Mouse (Mus musculus) C2C12 (cell line): ENCODE data around the gene Stpg2. TPM values are rescaled to one million over a fixed set of nuclear protein-coding genes. Genes with fewer than 3 reads are reported as not detected.

Source experiments
- H3K27me3 ChIP-seq: one replicate; pipeline ENCODE4 v1.6.1; 2011; ENCODE audit not compliant: control insufficient read depth, insufficient read depth, insufficient read length
- H3K36me3 ChIP-seq: one replicate; pipeline ENCODE4 v1.6.1; 2011; ENCODE audit not compliant: control insufficient read depth, insufficient read depth
- H3K4me3 ChIP-seq: one replicate; pipeline ENCODE4 v1.5.1; 2011; ENCODE audit warnings: mild to moderate bottlenecking, control low read depth; ENCODE audit not compliant: poor library complexity, insufficient read depth, severe bottlenecking
- H3K79me2 ChIP-seq: one replicate; pipeline ENCODE4 v1.6.1; 2011; ENCODE audit not compliant: control insufficient read depth, insufficient read depth
- H3K79me3 ChIP-seq: one replicate; pipeline ENCODE4 v1.6.1; 2011; ENCODE audit warnings: low read depth, control low read depth
- H3ac ChIP-seq: one replicate; pipeline ENCODE3; 2011; ENCODE audit warnings: low read depth; ENCODE audit not compliant: control insufficient read depth, insufficient read length
- CEBPB ChIP-seq: IDR thresholded peaks from one replicate; pipeline ENCODE4 v1.6.1; 2011; ENCODE audit warnings: low read depth, mild to moderate bottlenecking, control low read depth, moderate library complexity
- CTCF ChIP-seq: IDR thresholded peaks from one replicate; pipeline ENCODE4 v1.5.1; 2011; ENCODE audit not compliant: control insufficient read depth, insufficient read depth, insufficient read length
- FOSL1 ChIP-seq: IDR thresholded peaks from one replicate; pipeline ENCODE4 v1.8.0; 2011; ENCODE audit warnings: mild to moderate bottlenecking, low read length; ENCODE audit not compliant: poor library complexity, insufficient read depth, severe bottlenecking
- MAX ChIP-seq: IDR thresholded peaks from one replicate; pipeline ENCODE4 v1.6.1; 2011; ENCODE audit warnings: mild to moderate bottlenecking, control low read depth
- MYOD1 ChIP-seq: IDR thresholded peaks from one replicate; pipeline ENCODE4 v1.6.1; 2011; ENCODE audit warnings: low read depth; ENCODE audit not compliant: control insufficient read depth, insufficient read length
- MYOG ChIP-seq: IDR thresholded peaks from one replicate; pipeline ENCODE4 v1.6.1; 2011; ENCODE audit not compliant: control insufficient read depth, insufficient read length; ENCODE audit errors: extremely low read depth
- USF1 ChIP-seq: IDR thresholded peaks from one replicate; pipeline ENCODE4 v1.6.1; 2011; ENCODE audit warnings: low read depth, mild to moderate bottlenecking, control low read depth, moderate library complexity
- polyA plus RNA-seq: library from polyadenylated mRNA; unstranded; fragments of >200 nt; fragmentation: generic; extraction: Trizol; gene quantifications from one replicate; pipeline ENCODE4 v1.2.1, GENCODE M21; 2012; ENCODE audit warnings: missing spikeins

Stpg2 gene
- polyA plus RNA-seq, 1 experiment = not detected

GRCm38 (mm10) chr3:139614641-139615040 is 409.1 kb downstream of the Stpg2 start:
- Histone ChIP-seq H3K4me3 (no peak overlapping the region), H3K36me3 (no peaks in the 10 kb centered on the region), H3ac (no peak overlapping the region), H3K27me3 (no peaks in the 10 kb centered on the region), H3K79me3 (no peaks in the 10 kb centered on the region), H3K79me2 (no peaks in the 10 kb centered on the region)
- TF ChIP-seq MYOG = no peak
- no peak for TF ChIP-seq USF1
- TF ChIP-seq MYOD1 = no peak
- TF ChIP-seq FOSL1 = no peak
- no peak for TF ChIP-seq CTCF
- TF ChIP-seq CEBPB = no peak
- TF ChIP-seq MAX = no peak

GRCm38 (mm10) chr3:139615791-139616190 is 410.3 kb downstream of the Stpg2 start:
- H3ac ChIP-seq = no peak overlapping the region
- H3K79me2 ChIP-seq = no peaks in the 10 kb centered on the region
- H3K4me3 ChIP-seq = no peak overlapping the region
- H3K79me3 ChIP-seq = no peaks in the 10 kb centered on the region
- TF ChIP-seq USF1 (no peak), MAX (no peak), MYOD1 (no peak), CEBPB (no peak), CTCF (no peak), FOSL1 (no peak), MYOG (no peak)
- no peaks in the 10 kb centered on the region for H3K36me3 ChIP-seq
- no peaks in the 10 kb centered on the region for H3K27me3 ChIP-seq

- H3ac ChIP-seq = no peak overlapping the region
- H3K36me3 ChIP-seq = no peaks in the 10 kb centered on the region
- no peaks in the 10 kb centered on the region for H3K79me2 ChIP-seq
- H3K4me3 ChIP-seq = no peak overlapping the region
- no peak for TF ChIP-seq MAX
- TF ChIP-seq MYOD1 = no peak
- no peak for TF ChIP-seq MYOG
- TF ChIP-seq USF1 = no peak
- TF ChIP-seq CTCF = no peak
- no peak for TF ChIP-seq CEBPB
- no peak for TF ChIP-seq FOSL1
- H3K27me3 ChIP-seq = no peaks in the 10 kb centered on the region
- H3K79me3 ChIP-seq = no peaks in the 10 kb centered on the region
These were observed 432.4 kb downstream of the Stpg2 start for GRCm38 (mm10) chr3:139637887-139638286.

- no peaks in the 10 kb centered on the region for H3K79me2 ChIP-seq
- no peak overlapping the region for H3ac ChIP-seq
- no peak for TF ChIP-seq MYOG
- TF ChIP-seq USF1 = no peak
- no peaks in the 10 kb centered on the region for H3K27me3 ChIP-seq
- no peaks in the 10 kb centered on the region for H3K79me3 ChIP-seq
- H3K4me3 ChIP-seq = no peak overlapping the region
- no peaks in the 10 kb centered on the region for H3K36me3 ChIP-seq
These were observed 446.0 kb downstream of the Stpg2 start for GRCm38 (mm10) chr3:139651505-139651904.

GRCm38 (mm10) chr3:139659416-139659815 is 453.9 kb downstream of the Stpg2 start:
- no peak overlapping the region for H3K4me3 ChIP-seq
- no peak for TF ChIP-seq FOSL1
- no peak for TF ChIP-seq CEBPB
- TF ChIP-seq MAX = no peak
- no peak for TF ChIP-seq MYOD1
- no peak for TF ChIP-seq MYOG
- TF ChIP-seq CTCF = no peak
- TF ChIP-seq USF1 = no peak
- H3K27me3 ChIP-seq = no peaks in the 10 kb centered on the region
- H3ac ChIP-seq = no peak overlapping the region
- no peaks in the 10 kb centered on the region for H3K79me2 ChIP-seq
- H3K36me3 ChIP-seq = no peaks in the 10 kb centered on the region
- no peaks in the 10 kb centered on the region for H3K79me3 ChIP-seq

- no peaks in the 10 kb centered on the region for H3K36me3 ChIP-seq
- no peak for TF ChIP-seq MYOG
- TF ChIP-seq USF1 = no peak
- TF ChIP-seq FOSL1 = no peak
- no peak for TF ChIP-seq CEBPB
- TF ChIP-seq MYOD1 = no peak
- no peak for TF ChIP-seq CTCF
- no peak for TF ChIP-seq MAX
- H3K79me3 ChIP-seq = no peaks in the 10 kb centered on the region
- no peaks in the 10 kb centered on the region for H3K79me2 ChIP-seq
- no peaks in the 10 kb centered on the region for H3K27me3 ChIP-seq
- H3ac ChIP-seq = no peak overlapping the region
- no peak overlapping the region for H3K4me3 ChIP-seq
These were observed 456.7 kb downstream of the Stpg2 start for GRCm38 (mm10) chr3:139662241-139662640.
